Mouse (Mus musculus): ENCODE measurements around the gene Gm3776. TPM values are rescaled to one million over a fixed set of nuclear protein-coding genes. Genes with fewer than 3 reads are reported as not detected.
"Not testable (repeated sequence)": the region's sequence is repeated elsewhere in the genome, so short reads cannot be mapped to it uniquely, and the experiment has no call there.

Gene Gm3776
- polyA plus RNA-seq, 1 experiment from 2014 or later = not detected

- H3K4me2 ChIP-seq (ENCODE audit: low read depth, low read length, severe bottlenecking); ATAC-seq (replicated peaks; ENCODE audit: low FRiP score); H3K9me3 ChIP-seq (ENCODE audit: control insufficient read depth, low read length); H3K4me1 ChIP-seq (replicated peaks; ENCODE audit: control insufficient read depth, insufficient read depth, low read length); DNase-seq (ENCODE audit: low spot score); H3K36me3 ChIP-seq (ENCODE audit: control insufficient read depth, insufficient read depth, low read length); H3K9ac ChIP-seq (ENCODE audit: low read length); H3K4me3 ChIP-seq (ENCODE audit: low read depth, low read length); H3K27ac ChIP-seq (ENCODE audit: low read depth, low read length); H3K27me3 ChIP-seq (ENCODE audit: control insufficient read depth, insufficient read depth, low read length): not testable (repeated sequence)
- 88% methylated on average over 1 of the region's 1 CpGs for WGBS
Measured at GRCm38 (mm10) chr9:78299143-78299542, 42.2 kb downstream of the Gm3776 start.

- not testable (repeated sequence) for DNase-seq (ENCODE audit: low spot score); H3K36me3 ChIP-seq (ENCODE audit: control insufficient read depth, insufficient read depth, low read length); H3K4me2 ChIP-seq (ENCODE audit: low read depth, low read length, severe bottlenecking); H3K9me3 ChIP-seq (ENCODE audit: control insufficient read depth, low read length); ATAC-seq (replicated peaks; ENCODE audit: low FRiP score); H3K27me3 ChIP-seq (ENCODE audit: control insufficient read depth, insufficient read depth, low read length); H3K4me3 ChIP-seq (ENCODE audit: low read depth, low read length); H3K9ac ChIP-seq (ENCODE audit: low read length); H3K27ac ChIP-seq (ENCODE audit: low read depth, low read length); H3K4me1 ChIP-seq (replicated peaks; ENCODE audit: control insufficient read depth, insufficient read depth, low read length)
- 89% methylated on average over 3 of the region's 3 CpGs for WGBS
Measured at GRCm38 (mm10) chr9:78308122-78308521, 51.2 kb downstream of the Gm3776 start.

GRCm38 (mm10) chr9:78314696-78315095 lies 57.8 kb downstream of the Gm3776 start, which contains the start of gene Omt2a:
Gene Omt2a (minus strand): TSS chr9:78314796.
- H3K36me3 ChIP-seq (ENCODE audit: control insufficient read depth, insufficient read depth, low read length) = no peaks in the 10 kb centered on the region
- no peak within 1 kb of the TSS for H3K27ac ChIP-seq (ENCODE audit: low read depth, low read length)
- no peaks in the 10 kb centered on the region for H3K27me3 ChIP-seq (ENCODE audit: control insufficient read depth, insufficient read depth, low read length)
- no peak for DNase-seq (ENCODE audit: low spot score)
- H3K4me3 ChIP-seq (ENCODE audit: low read depth, low read length) = no peak within 1 kb of the TSS
- no peaks in the 10 kb centered on the region for H3K4me1 ChIP-seq (replicated peaks; ENCODE audit: control insufficient read depth, insufficient read depth, low read length)
- no peak within 1 kb of the TSS for H3K4me2 ChIP-seq (ENCODE audit: low read depth, low read length, severe bottlenecking)
- no peak for ATAC-seq (replicated peaks; ENCODE audit: low FRiP score)
- WGBS = 91% methylated on average over 2 of the region's 2 CpGs
- no peak within 1 kb of the TSS for H3K9ac ChIP-seq (ENCODE audit: low read length)
- H3K9me3 ChIP-seq (ENCODE audit: control insufficient read depth, low read length) = no peaks in the 10 kb centered on the region

Other genes with a start within 250 kb of the Gm3776 start
- gene Gcm1, start 205.2 kb upstream of the Gm3776 start, polyA plus RNA-seq (2014; fragmentation: Nextera tagmentation; extraction: Ambion mirVana) = not detected in 2 replicates
- 29.8 and 30.8 TPM in 2 replicates for gene Fbxo9, start 148.1 kb upstream of the Gm3776 start, polyA plus RNA-seq (2014; fragmentation: Nextera tagmentation; extraction: Ambion mirVana)
- gene Ick, start 147.9 kb upstream of the Gm3776 start, polyA plus RNA-seq (2014; fragmentation: Nextera tagmentation; extraction: Ambion mirVana) = 33.9 and 35.0 TPM in 2 replicates
- gene Gsta4, start 74.4 kb upstream of the Gm3776 start, polyA plus RNA-seq (2014; fragmentation: Nextera tagmentation; extraction: Ambion mirVana) = 55.0 and 58.5 TPM in 2 replicates
- not detected in 2 replicates for gene Gsta1, start 26.5 kb upstream of the Gm3776 start, polyA plus RNA-seq (2014; fragmentation: Nextera tagmentation; extraction: Ambion mirVana)
- gene Gm10639, start 32.8 kb downstream of the Gm3776 start, polyA plus RNA-seq (2014; fragmentation: Nextera tagmentation; extraction: Ambion mirVana) = not detected in 2 replicates
- not detected in 2 replicates for gene Omt2a, start 57.7 kb downstream of the Gm3776 start, polyA plus RNA-seq (2014; fragmentation: Nextera tagmentation; extraction: Ambion mirVana)
- gene Omt2b, start 70.5 kb downstream of the Gm3776 start, polyA plus RNA-seq (2014; fragmentation: Nextera tagmentation; extraction: Ambion mirVana) = not detected in 2 replicates
- not detected in 2 replicates for gene Gsta2, start 98.7 kb downstream of the Gm3776 start, polyA plus RNA-seq (2014; fragmentation: Nextera tagmentation; extraction: Ambion mirVana)
- 0.48 and 0.65 TPM in 2 replicates for gene Dppa5a, start 111.0 kb downstream of the Gm3776 start, polyA plus RNA-seq (2014; fragmentation: Nextera tagmentation; extraction: Ambion mirVana)
- gene Ooep, start 121.6 kb downstream of the Gm3776 start, polyA plus RNA-seq (2014; fragmentation: Nextera tagmentation; extraction: Ambion mirVana) = 4.7 and 5.2 TPM in 2 replicates
- 0.28 and 0.49 TPM in 2 replicates for gene Ddx43, start 138.6 kb downstream of the Gm3776 start, polyA plus RNA-seq (2014; fragmentation: Nextera tagmentation; extraction: Ambion mirVana)
- gene Cgas, start 186.1 kb downstream of the Gm3776 start, polyA plus RNA-seq (2014; fragmentation: Nextera tagmentation; extraction: Ambion mirVana) = 0.39 and 0.44 TPM in 2 replicates
- 28.0 and 30.6 TPM in 2 replicates for gene Mto1, start 191.1 kb downstream of the Gm3776 start, polyA plus RNA-seq (2014; fragmentation: Nextera tagmentation; extraction: Ambion mirVana)
- gene Gm17324, start 191.7 kb downstream of the Gm3776 start, polyA plus RNA-seq (2014; fragmentation: Nextera tagmentation; extraction: Ambion mirVana) = 0.72 and 0.80 TPM in 2 replicates
- gene Eef1a1, start 232.0 kb downstream of the Gm3776 start, polyA plus RNA-seq (2014; fragmentation: Nextera tagmentation; extraction: Ambion mirVana) = 4,522 and 4,661 TPM in 2 replicates

Data from forebrain, embryonic 11.5 days (tissue).